ENCODE assay signal across 14 mouse cellular contexts in the genomic region with DNA sequence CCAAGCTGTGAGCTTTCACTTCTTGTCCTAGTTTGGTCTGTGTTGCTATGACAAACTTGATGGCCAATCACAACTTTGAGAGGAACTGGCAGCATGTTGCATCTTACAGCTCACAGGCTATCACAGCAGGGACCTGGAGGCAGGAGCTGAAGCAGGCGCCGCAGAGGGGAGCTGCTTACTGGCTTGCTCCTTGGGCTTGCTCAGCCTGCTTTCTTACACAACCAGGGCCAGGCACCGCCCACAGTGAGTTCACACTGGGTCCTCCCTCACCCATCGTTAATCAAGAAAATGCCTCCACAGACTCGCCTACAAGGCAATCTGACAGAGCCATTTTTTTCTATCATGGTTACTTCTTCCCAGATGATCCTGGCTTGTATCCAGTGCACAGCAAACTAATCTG.
DNase-seq lines count a peak whose midpoint lies in the region; ATAC-seq lines count a peak whose summit lies in the region.
"Had no signal": no experiment of that assay in that cellular context is flagged by ENCODE, and none has a peak within 500 bp of the region (broad histone marks: within the 10 kb centered on the region; RNA-seq: fewer than 3 reads in every experiment).

No protein-coding gene starts in this region.

- H3K9ac ChIP-seq in kidney, embryonic 16.5 days (replicated peaks; ENCODE audit: low read length), result no peak overlapping the region
- H3K9ac ChIP-seq in forebrain, embryonic 16.5 days (replicated peaks; ENCODE audit: low read depth, low read length), result no peak overlapping the region
- H3K9ac ChIP-seq in intestine, embryonic 16.5 days (ENCODE audit: low read depth, low read length), result no peak overlapping the region
- H3K9ac ChIP-seq: hindbrain, embryonic 14.5 days; limb, embryonic 12.5 days had no signal

- no peaks in the 10 kb centered on the region for H3K36me3 ChIP-seq in kidney, embryonic 16.5 days (ENCODE audit: insufficient read depth, low read length)
- no peaks in the 10 kb centered on the region for H3K36me3 ChIP-seq in forebrain, embryonic 16.5 days (ENCODE audit: control insufficient read depth, insufficient read depth)
- no peaks in the 10 kb centered on the region for H3K36me3 ChIP-seq in intestine, embryonic 16.5 days (ENCODE audit: control insufficient read depth, insufficient read depth, low read length)
- H3K36me3 ChIP-seq: limb, embryonic 12.5 days had no signal

- H3K27me3 ChIP-seq in kidney, embryonic 16.5 days (ENCODE audit: insufficient read depth, low read length), result no peaks in the 10 kb centered on the region
- no peaks in the 10 kb centered on the region for H3K27me3 ChIP-seq in forebrain, embryonic 16.5 days (replicated peaks; ENCODE audit: control insufficient read depth, insufficient read depth, low read length)
- no peaks in the 10 kb centered on the region for H3K27me3 ChIP-seq in intestine, embryonic 16.5 days (replicated peaks; ENCODE audit: control insufficient read depth, insufficient read depth, low read length)
- H3K27me3 ChIP-seq: limb, embryonic 12.5 days had no signal

- peaks cover 3% of the 10 kb centered on the region; the same call in 1 of the 2 replicates for H3K9me3 ChIP-seq in kidney, embryonic 16.5 days (ENCODE audit: low read length)
- H3K9me3 ChIP-seq in forebrain, embryonic 16.5 days (ENCODE audit: control insufficient read depth, low read length), result no peaks in the 10 kb centered on the region
- H3K9me3 ChIP-seq in intestine, embryonic 16.5 days (ENCODE audit: control insufficient read depth, low read length), result no peaks in the 10 kb centered on the region

- WGBS in kidney, embryonic 16.5 days, result 56% methylated on average over 5 of the region's 5 CpGs
- 60% methylated on average over 5 of the region's 5 CpGs for WGBS in forebrain, embryonic 16.5 days
- 47% methylated on average over 5 of the region's 5 CpGs for WGBS in intestine, embryonic 16.5 days

- DNase-seq in gastrocnemius, postnatal 14 days, result peak; percentile 62
- no peak for DNase-seq in gastrocnemius, postnatal 36 days
- peak; percentile 50 to 74 for DNase-seq in kidney, postnatal 25 days
- peak; percentile 35 for DNase-seq in brain, adult 2 months (ENCODE audit: low read depth, low spot score)
- DNase-seq: cerebellum, adult 11-12 months; midbrain, embryonic 14.5 days; spleen, adult 18-20 months had no signal

- no peak for ATAC-seq in kidney, embryonic 16.5 days (ENCODE audit: low FRiP score, low TSS enrichment)
- ATAC-seq in neutrophil, adult 5-6 weeks (ENCODE audit: extremely low read depth, insufficient number of reproducible peaks, low FRiP score, poor library complexity, severe bottlenecking), result peak; percentile 65
- ATAC-seq in forebrain, embryonic 16.5 days, result no peak
- no peak for ATAC-seq in intestine, embryonic 16.5 days

- no peak overlapping the region for H3K4me3 ChIP-seq in kidney, embryonic 16.5 days (ENCODE audit: low read length)
- no peak overlapping the region for H3K4me3 ChIP-seq in forebrain, embryonic 16.5 days (replicated peaks; ENCODE audit: low read length)
- H3K4me3 ChIP-seq in intestine, embryonic 16.5 days (ENCODE audit: low read length), result no peak overlapping the region
- H3K4me3 ChIP-seq: limb, embryonic 12.5 days had no signal

- no peak overlapping the region for H3K4me2 ChIP-seq in kidney, embryonic 16.5 days (replicated peaks; ENCODE audit: low read depth, low read length)
- H3K4me2 ChIP-seq in forebrain, embryonic 16.5 days (ENCODE audit: low read length), result no peak overlapping the region
- no peak overlapping the region for H3K4me2 ChIP-seq in intestine, embryonic 16.5 days (ENCODE audit: low read depth, low read length)
- H3K4me2 ChIP-seq: hindbrain, embryonic 14.5 days; limb, embryonic 12.5 days had no signal

- intact Hi-C loops in gastrocnemius, postnatal 14 days (cut with DNase I; ENCODE audit: low total_unique reads), result no loop called here
- intact Hi-C loops in gastrocnemius, postnatal 36 days (cut with DNase I), result no loop called here

- no peak overlapping the region for H3K27ac ChIP-seq in kidney, embryonic 16.5 days (ENCODE audit: low read length)
- H3K27ac ChIP-seq in forebrain, embryonic 16.5 days (ENCODE audit: low read length), result no peak overlapping the region
- no peak overlapping the region for H3K27ac ChIP-seq in intestine, embryonic 16.5 days (ENCODE audit: low read length)
- H3K27ac ChIP-seq: hindbrain, embryonic 14.5 days; kidney, postnatal 0 days; limb, embryonic 12.5 days had no signal

- no peaks in the 10 kb centered on the region for H3K4me1 ChIP-seq in kidney, embryonic 16.5 days (ENCODE audit: insufficient read depth, low read length)
- no peaks in the 10 kb centered on the region for H3K4me1 ChIP-seq in forebrain, embryonic 16.5 days (replicated peaks; ENCODE audit: control insufficient read depth, insufficient read depth, low read length)
- H3K4me1 ChIP-seq in intestine, embryonic 16.5 days (ENCODE audit: control insufficient read depth, insufficient read depth, low read length), result no peaks in the 10 kb centered on the region
- H3K4me1 ChIP-seq: limb, embryonic 12.5 days had no signal

Comparison
In these comparisons a context has a peak if more than half of its experiments do, and no peak if none do; other contexts are left out.
1. DNase-seq: peak in gastrocnemius, postnatal 14 days (single experiment), kidney, postnatal 25 days (2 of 2) and brain, adult 2 months (single experiment); none in gastrocnemius, postnatal 36 days (0 of 2).